Comparison of ENCODE assay signal across 8 mouse cellular contexts in the genomic region with DNA sequence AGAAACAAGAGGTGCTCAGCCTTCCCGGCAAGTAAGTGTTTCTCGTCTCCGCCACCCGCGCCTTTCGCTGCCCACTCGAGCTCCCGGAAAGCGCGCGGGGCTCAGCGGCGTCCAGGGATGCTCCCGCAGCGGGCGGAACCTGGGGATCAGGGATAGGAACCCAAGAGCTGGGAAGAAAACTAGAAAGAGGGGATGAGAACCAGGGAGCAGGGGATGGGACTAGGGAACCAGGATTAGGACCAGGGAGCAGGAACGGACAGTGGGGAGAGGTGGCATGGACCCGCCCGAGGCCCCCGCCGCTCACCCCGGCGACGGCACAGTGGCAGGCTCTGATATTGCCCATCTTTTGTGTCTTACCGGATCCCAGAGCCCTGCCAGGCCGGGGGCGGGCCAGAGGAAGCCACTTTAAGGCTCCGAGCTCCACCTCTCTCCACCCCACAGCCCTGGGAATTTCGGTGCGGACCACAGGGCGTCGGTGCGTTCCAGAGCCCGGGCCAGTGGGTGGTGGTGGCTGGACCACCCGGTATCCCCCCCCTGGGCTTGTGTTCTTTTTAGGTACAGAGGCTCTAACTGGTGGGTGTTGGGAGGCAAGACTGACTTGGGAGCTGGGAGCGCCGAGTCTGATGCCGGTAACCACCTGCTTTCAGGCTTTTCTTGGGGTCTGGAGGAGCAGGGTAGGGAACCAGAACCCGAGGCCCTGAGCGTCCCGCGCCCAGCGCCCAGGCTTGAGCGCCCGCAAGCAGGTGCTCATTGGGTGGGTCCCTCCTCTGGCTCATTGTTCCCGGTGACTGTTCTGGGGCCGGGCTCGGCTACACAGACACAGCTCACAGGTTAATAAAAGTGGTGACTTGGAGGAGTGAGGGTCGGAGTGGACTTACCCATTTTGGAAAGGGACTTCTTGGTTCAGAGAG. TPM values are rescaled to one million over a fixed set of nuclear protein-coding genes. Genes with fewer than 3 reads are reported as not detected.
A peak's percentile ranks its signal among the peaks of the same experiment; 100 is the strongest.
DNase-seq lines count a peak whose midpoint lies in the region; ATAC-seq and TF ChIP-seq lines count a peak whose summit lies in the region.

No protein-coding gene starts in this region.

- H3K4me1 ChIP-seq in testis, adult 2 months (ENCODE audit: control insufficient read depth, insufficient read depth, low read length): peaks cover 6% of the 10 kb centered on the region
- peaks cover 13% of the 10 kb centered on the region for H3K4me1 ChIP-seq in embryonic facial prominence, embryonic 15.5 days
- H3K4me1 ChIP-seq in hindbrain, embryonic 11.5 days (replicated peaks; ENCODE audit: control insufficient read depth, insufficient read depth, low read length): no peaks in the 10 kb centered on the region; the same call in 1 of the 2 replicates
- peaks cover 13% of the 10 kb centered on the region for H3K4me1 ChIP-seq in limb, embryonic 13.5 days
- peaks cover 6% of the 10 kb centered on the region; the same call in 1 of the 2 replicates for H3K4me1 ChIP-seq in midbrain, embryonic 15.5 days

- no peak for TF ChIP-seq CTCF in testis, adult 2 months (IDR thresholded peaks at IDR 0.05; ENCODE audit: control insufficient read depth, insufficient read depth, insufficient replicate concordance, low read depth, low read length)

- no peaks in the 10 kb centered on the region for H3K36me3 ChIP-seq in testis, adult 2 months (ENCODE audit: control insufficient read depth, insufficient read depth, low read length)
- no peaks in the 10 kb centered on the region for H3K36me3 ChIP-seq in embryonic facial prominence, embryonic 15.5 days
- H3K36me3 ChIP-seq in hindbrain, embryonic 11.5 days (ENCODE audit: control insufficient read depth, insufficient read depth, low read length): no peaks in the 10 kb centered on the region
- no peaks in the 10 kb centered on the region for H3K36me3 ChIP-seq in limb, embryonic 13.5 days
- H3K36me3 ChIP-seq in midbrain, embryonic 15.5 days (replicated peaks): no peaks in the 10 kb centered on the region

- no peak for DNase-seq in testis, postnatal 14 days (ENCODE audit: low spot score)
- DNase-seq in hindbrain, embryonic 11.5 days (ENCODE audit: low spot score): peak; percentile 52
- DNase-seq in thymus, postnatal 36 days: no peak

- no peak overlapping the region for H3K27ac ChIP-seq in testis, adult 2 months (ENCODE audit: control insufficient read depth, insufficient read depth, low read depth, low read length)
- no peak overlapping the region for H3K27ac ChIP-seq in embryonic facial prominence, embryonic 15.5 days (replicated peaks)
- H3K27ac ChIP-seq in hindbrain, embryonic 11.5 days (ENCODE audit: low read depth, low read length): no peak overlapping the region
- H3K27ac ChIP-seq in limb, embryonic 13.5 days: no peak overlapping the region
- peak overlapping the region; percentile 71 for H3K27ac ChIP-seq in midbrain, embryonic 15.5 days

- peak overlapping the region; percentile 19 for H3K9ac ChIP-seq in embryonic facial prominence, embryonic 15.5 days
- H3K9ac ChIP-seq in hindbrain, embryonic 11.5 days (ENCODE audit: low read depth, low read length): peak overlapping the region; percentile 67
- peak overlapping the region; percentile 55 for H3K9ac ChIP-seq in limb, embryonic 13.5 days
- peak overlapping the region; percentile 61 for H3K9ac ChIP-seq in midbrain, embryonic 15.5 days

- ATAC-seq in embryonic facial prominence, embryonic 15.5 days (ENCODE audit: insufficient number of reproducible peaks, low FRiP score, low TSS enrichment, low read depth): peak; percentile 29; the same call in 1 of the 2 replicates
- ATAC-seq in hindbrain, embryonic 11.5 days (ENCODE audit: low FRiP score): peak; percentile 67
- peak; percentile 48; the same call in 1 of the 2 replicates for ATAC-seq in limb, embryonic 13.5 days (ENCODE audit: low FRiP score, low read depth)
- peak; percentile 87 for ATAC-seq in midbrain, embryonic 15.5 days (replicated peaks)
- ATAC-seq in erythroblast, adult 5-6 weeks (replicated peaks; ENCODE audit: low FRiP score, poor library complexity, severe bottlenecking): no peak

- H3K4me3 ChIP-seq in testis, adult 2 months (ENCODE audit: control insufficient read depth, low read depth, low read length): peak overlapping the region; percentile 19
- peak overlapping the region; percentile 45 for H3K4me3 ChIP-seq in embryonic facial prominence, embryonic 15.5 days (replicated peaks)
- H3K4me3 ChIP-seq in hindbrain, embryonic 11.5 days (ENCODE audit: low read depth, low read length): peak overlapping the region; percentile 54
- H3K4me3 ChIP-seq in limb, embryonic 13.5 days: peak overlapping the region; percentile 48
- peak overlapping the region; percentile 57 for H3K4me3 ChIP-seq in midbrain, embryonic 15.5 days

- no peak for TF ChIP-seq POLR2A in testis, adult 2 months (IDR thresholded peaks at IDR 0.05; ENCODE audit: control insufficient read depth, low read depth, low read length)

- 1% methylated on average over 49 of the region's 49 CpGs for WGBS in embryonic facial prominence, embryonic 15.5 days
- WGBS in hindbrain, embryonic 11.5 days: under 1% methylated on average over 46 of the region's 49 CpGs
- WGBS in limb, embryonic 13.5 days: under 1% methylated on average over 48 of the region's 49 CpGs
- under 1% methylated on average over 49 of the region's 49 CpGs for whole genome bisulfite sequencing in midbrain, embryonic 15.5 days

- no peaks in the 10 kb centered on the region for H3K9me3 ChIP-seq in embryonic facial prominence, embryonic 15.5 days (replicated peaks)
- H3K9me3 ChIP-seq in hindbrain, embryonic 11.5 days (ENCODE audit: control insufficient read depth, low read length): no peaks in the 10 kb centered on the region
- H3K9me3 ChIP-seq in limb, embryonic 13.5 days: no peaks in the 10 kb centered on the region
- H3K9me3 ChIP-seq in midbrain, embryonic 15.5 days: no peaks in the 10 kb centered on the region

- H3K4me2 ChIP-seq in embryonic facial prominence, embryonic 15.5 days (replicated peaks): peak overlapping the region; percentile 91
- H3K4me2 ChIP-seq in hindbrain, embryonic 11.5 days (replicated peaks; ENCODE audit: low read depth, low read length): peak overlapping the region; percentile 95
- H3K4me2 ChIP-seq in limb, embryonic 13.5 days (replicated peaks): peak overlapping the region; percentile 88
- peak overlapping the region; percentile 95 for H3K4me2 ChIP-seq in midbrain, embryonic 15.5 days

- no peaks in the 10 kb centered on the region for H3K27me3 ChIP-seq in testis, adult 2 months (ENCODE audit: control insufficient read depth, insufficient read depth, low read length)
- peaks cover 48% of the 10 kb centered on the region for H3K27me3 ChIP-seq in embryonic facial prominence, embryonic 15.5 days
- peaks cover 21% of the 10 kb centered on the region for H3K27me3 ChIP-seq in hindbrain, embryonic 11.5 days (ENCODE audit: control insufficient read depth, insufficient read depth, low read length)
- H3K27me3 ChIP-seq in limb, embryonic 13.5 days: peaks cover 69% of the 10 kb centered on the region
- H3K27me3 ChIP-seq in midbrain, embryonic 15.5 days (replicated peaks): no peaks in the 10 kb centered on the region; the same call in 1 of the 2 replicates

RNA-seq across cellular contexts. Expression of gene Sema6d, which starts 0.7 kb away (rescaled TPM):
- 0.83 and 1.0 TPM in 2 replicates for polyA plus RNA-seq in testis, adult 2 months (2012; rRNA removed)
- 14.9 and 15.3 TPM in 2 replicates for polyA plus RNA-seq in embryonic facial prominence, embryonic 15.5 days (2015; fragmentation: Nextera tagmentation; extraction: Ambion mirVana)
- polyA plus RNA-seq in hindbrain, embryonic 11.5 days (2014; fragmentation: Nextera tagmentation; extraction: Ambion mirVana): 20.9 and 26.2 TPM in 2 replicates
- polyA plus RNA-seq in limb, embryonic 13.5 days (2015; fragmentation: Nextera tagmentation; extraction: Ambion mirVana): 8.2 and 9.4 TPM in 2 replicates
- polyA plus RNA-seq in midbrain, embryonic 15.5 days (2015; fragmentation: Nextera tagmentation; extraction: Ambion mirVana): 31.0 and 34.7 TPM in 2 replicates
- 0.63 and 0.96 TPM in 2 replicates for total RNA-seq in erythroblast, adult 5-6 weeks (2015; ENCODE audit: low replicate concordance)
- total RNA-seq in erythroblast, adult 5-6 weeks (2017; ENCODE audit: low replicate concordance): 0.84 and 0.85 TPM in 2 replicates
